Mouse (Mus musculus): ENCODE measurements at regions not wholly inside any gene's neighbourhood (a gene's known extent, or its start where the extent isn't known, plus 50 kb on each side); places are given as distances from the start of the nearest gene placed in this dataset.

GRCm38 (mm10) chr4:95215187-95215586 lies 163.2 kb upstream of the Jun start:
- no peak for DNase-seq (ENCODE audit: low spot score in 2 of 2)

- no peak for DNase-seq (ENCODE audit: low spot score in 2 of 2)
Observed at GRCm38 (mm10) chr4:95230461-95230860, 178.4 kb upstream of the Jun start.

GRCm38 (mm10) chr4:95233034-95233433 lies 181.0 kb upstream of the Jun start:
- no peak for DNase-seq (ENCODE audit: low spot score in 2 of 2)

GRCm38 (mm10) chr4:95234030-95234555 lies 182.1 kb upstream of the Jun start:
- DNase-seq (ENCODE audit: low spot score in 2 of 2): no peak

GRCm38 (mm10) chr4:95247977-95248376 lies 196.0 kb upstream of the Jun start:
- no peak for DNase-seq (ENCODE audit: low spot score in 2 of 2)

- no peak for DNase-seq (ENCODE audit: low spot score in 2 of 2)
Observed at GRCm38 (mm10) chr4:95249031-95249430, 197.0 kb upstream of the Jun start.

- no peak for DNase-seq (ENCODE audit: low spot score in 2 of 2)
Observed at GRCm38 (mm10) chr4:95250083-95250482, 198.1 kb upstream of the Jun start.

- DNase-seq (ENCODE audit: low spot score in 2 of 2): no peak
Observed at GRCm38 (mm10) chr4:95269766-95270165, 217.7 kb upstream of the Jun start.

GRCm38 (mm10) chr4:95270389-95270788 lies 218.4 kb upstream of the Jun start:
- no peak for DNase-seq (ENCODE audit: low spot score in 2 of 2)

GRCm38 (mm10) chr4:95276231-95276630 lies 224.2 kb upstream of the Jun start:
- no peak for DNase-seq (ENCODE audit: low spot score in 2 of 2)

- DNase-seq (ENCODE audit: low spot score in 2 of 2): no peak
Observed at GRCm38 (mm10) chr4:95277989-95278713, 226.1 kb upstream of the Jun start.

GRCm38 (mm10) chr4:95278714-95279095 lies 226.7 kb upstream of the Jun start:
- DNase-seq (ENCODE audit: low spot score in 2 of 2): no peak

GRCm38 (mm10) chr4:95279200-95279599 lies 227.2 kb upstream of the Jun start:
- no peak for DNase-seq (ENCODE audit: low spot score in 2 of 2)

- DNase-seq (ENCODE audit: low spot score in 2 of 2): no peak
Observed at GRCm38 (mm10) chr4:95282083-95282482, 230.1 kb upstream of the Jun start.

- DNase-seq (ENCODE audit: low spot score in 2 of 2): no peak
Observed at GRCm38 (mm10) chr4:95283789-95284188, 231.8 kb upstream of the Jun start.

- DNase-seq (ENCODE audit: low spot score in 2 of 2): no peak
Observed at GRCm38 (mm10) chr4:95284192-95284591, 232.2 kb upstream of the Jun start.

- DNase-seq (ENCODE audit: low spot score in 2 of 2): no peak
Observed at GRCm38 (mm10) chr4:95284696-95285095, 232.7 kb upstream of the Jun start.

- no peak for DNase-seq (ENCODE audit: low spot score in 2 of 2)
Observed at GRCm38 (mm10) chr4:95290321-95290720, 238.3 kb upstream of the Jun start.

GRCm38 (mm10) chr4:95294110-95294509 lies 242.1 kb upstream of the Jun start:
- DNase-seq (ENCODE audit: low spot score in 2 of 2): no peak

GRCm38 (mm10) chr4:95301907-95302306 lies 249.9 kb upstream of the Jun start:
- DNase-seq (ENCODE audit: low spot score in 2 of 2): no peak

GRCm38 (mm10) chr4:95303337-95303736 lies 251.3 kb upstream of the Jun start:
- DNase-seq (ENCODE audit: low spot score in 2 of 2): peak; percentile 9 to 13

GRCm38 (mm10) chr4:95304006-95304405 lies 252.0 kb upstream of the Jun start:
- DNase-seq (ENCODE audit: low spot score in 2 of 2): no peak

GRCm38 (mm10) chr4:95307134-95307533 lies 250.2 kb upstream of the Fggy start:
- no peak for DNase-seq (ENCODE audit: low spot score in 2 of 2)

- no peak for DNase-seq (ENCODE audit: low spot score in 2 of 2)
Observed at GRCm38 (mm10) chr4:95308469-95308895, 248.8 kb upstream of the Fggy start.

All from thymus, postnatal 10 days (tissue).